Mouse (Mus musculus): Measurements from ENCODE around the gene Mdk.

DNA sequence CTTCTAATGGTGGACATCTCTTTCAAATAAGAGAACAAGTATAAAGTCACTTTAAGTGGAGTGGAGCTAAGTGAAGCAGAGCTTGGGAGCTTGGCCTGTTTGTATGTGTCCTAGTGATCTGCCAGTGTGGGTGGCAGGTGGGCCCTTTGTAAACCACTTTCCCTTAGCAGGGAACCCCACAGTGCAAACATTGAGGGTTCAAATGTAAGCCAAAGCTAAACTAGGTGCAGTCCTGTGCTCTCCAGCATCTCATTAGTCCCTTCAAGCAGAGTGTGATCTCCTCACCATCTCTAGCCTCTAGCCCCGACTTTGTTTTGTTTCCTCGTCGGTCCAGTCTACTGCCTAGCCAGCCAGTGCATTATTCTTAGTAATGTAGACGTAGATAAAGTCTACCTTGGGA is 47.5 kb downstream of the Mdk start:
- TF ChIP-seq CTCF (IDR thresholded peaks at IDR 0.05; ENCODE audit: low read depth, low read length) (no peak), POLR2A (IDR thresholded peaks at IDR 0.05; ENCODE audit: extremely low read depth, insufficient read depth, low read length) (no peak)
